Mouse (Mus musculus): ENCODE measurements around the gene Gm14406. TPM values are rescaled to one million over a fixed set of nuclear protein-coding genes. Genes with fewer than 3 reads are reported as not detected.

Gene Gm14406
- total and polyA plus RNA-seq, 2 experiments from 2014 or later = not detected

GRCm38 (mm10) chr2:177523061-177523460 lies 54.9 kb downstream of the Gm14406 start:
- WGBS = 96% methylated on average over 20 of the region's 20 CpGs
- ATAC-seq (ENCODE audit: low FRiP score) = no peak
- H3K9ac ChIP-seq (replicated peaks; ENCODE audit: low read length, poor library complexity, severe bottlenecking) = no peak overlapping the region
- DNase-seq (ENCODE audit: low spot score) = no peak
- H3K27ac ChIP-seq (ENCODE audit: low read depth, low read length) = no peak overlapping the region
- H3K9me3 ChIP-seq (ENCODE audit: low read length) = 0 out of 2 replicates have a peak, but pooled peaks cover 2% of the 10 kb centered on the region
- no peaks in the 10 kb centered on the region for H3K27me3 ChIP-seq (ENCODE audit: insufficient read depth, low read length)
- no peaks in the 10 kb centered on the region for H3K36me3 ChIP-seq (ENCODE audit: insufficient read depth, low read length)
- no peaks in the 10 kb centered on the region for H3K4me1 ChIP-seq (ENCODE audit: insufficient read depth, low read length)
- no peak for TF ChIP-seq CTCF (IDR thresholded peaks at IDR 0.05)
- H3K4me3 ChIP-seq (ENCODE audit: low read depth, low read length) = no peak overlapping the region
- H3K4me2 ChIP-seq (ENCODE audit: low read depth, low read length, poor library complexity, severe bottlenecking) = no peak overlapping the region

GRCm38 (mm10) chr2:177520035-177520434 lies 58.0 kb downstream of the Gm14406 start:
- H3K4me3 ChIP-seq (ENCODE audit: low read depth, low read length) = no peak overlapping the region
- DNase-seq (ENCODE audit: low spot score) = no peak
- no peak overlapping the region for H3K9ac ChIP-seq (replicated peaks; ENCODE audit: low read length, poor library complexity, severe bottlenecking)
- no peak for TF ChIP-seq CTCF (IDR thresholded peaks at IDR 0.05)
- H3K27me3 ChIP-seq (ENCODE audit: insufficient read depth, low read length) = no peaks in the 10 kb centered on the region
- ATAC-seq (ENCODE audit: low FRiP score) = no peak
- no peaks in the 10 kb centered on the region for H3K4me1 ChIP-seq (ENCODE audit: insufficient read depth, low read length)
- H3K4me2 ChIP-seq (ENCODE audit: low read depth, low read length, poor library complexity, severe bottlenecking) = no peak overlapping the region
- no peaks in the 10 kb centered on the region for H3K36me3 ChIP-seq (ENCODE audit: insufficient read depth, low read length)
- H3K27ac ChIP-seq (ENCODE audit: low read depth, low read length) = no peak overlapping the region
- WGBS = 80% methylated on average over 8 of the region's 8 CpGs
- 0 out of 2 replicates have a peak, but pooled peaks cover 2% of the 10 kb centered on the region for H3K9me3 ChIP-seq (ENCODE audit: low read length)

Other genes starting within 250 kb of the Gm14406 start
- gene Gm14418, start 179.9 kb downstream of the Gm14406 start, total RNA-seq (2014; rRNA removed) = 0.71 and 2.9 TPM in 2 replicates
- gene Gm14418, start 179.9 kb downstream of the Gm14406 start, polyA plus RNA-seq (2015; fragmentation: Nextera tagmentation; extraction: Ambion mirVana) = 7.1 and 12.4 TPM in 2 replicates
- 4.0 and 6.8 TPM in 2 replicates for gene Zfp970, start 113.5 kb downstream of the Gm14406 start, total RNA-seq (2014; rRNA removed)
- gene Zfp970, start 113.5 kb downstream of the Gm14406 start, polyA plus RNA-seq (2015; fragmentation: Nextera tagmentation; extraction: Ambion mirVana) = 3.5 and 4.7 TPM in 2 replicates
- gene Gm14403, start 80.0 kb downstream of the Gm14406 start, total RNA-seq (2014; rRNA removed) = 0.94 and 3.6 TPM in 2 replicates
- 1.8 and 2.5 TPM in 2 replicates for gene Gm14403, start 80.0 kb downstream of the Gm14406 start, polyA plus RNA-seq (2015; fragmentation: Nextera tagmentation; extraction: Ambion mirVana)
- 1.8 and 2.6 TPM in 2 replicates for gene Gm14322, start 181.1 kb upstream of the Gm14406 start, total RNA-seq (2014; rRNA removed)
- gene Gm14322, start 181.1 kb upstream of the Gm14406 start, polyA plus RNA-seq (2015; fragmentation: Nextera tagmentation; extraction: Ambion mirVana) = 4.6 and 5.7 TPM in 2 replicates

Measured in midbrain, postnatal 0 days (tissue).